Mouse (Mus musculus) left cerebral cortex, adult 2 months (tissue): ENCODE measurements at regions not wholly inside any gene's neighbourhood (a gene's known extent, or its start where the extent isn't known, plus 50 kb on each side); places are given as distances from the start of the nearest gene placed in this dataset.
A peak's percentile ranks its signal among the peaks of the same experiment; 100 is the strongest.

Experiments
- DNase-seq, 2 experiments: peaks; one replicate each; pipeline ENCODE4 v3.0.0; 2021 to 2022; ENCODE audit warnings: low spot score in 2 of 2, mixed read lengths in 1 of 2; ENCODE audit errors: extremely low spot score in 1 of 2
- H3K27ac ChIP-seq: fragments of 200-600 bp; 2 replicates; pipeline ENCODE4 v1.8.1; 2022
- H3K4me3 ChIP-seq: fragments of 200-600 bp; 2 replicates; pipeline ENCODE4 v1.8.1; 2022
- CTCF ChIP-seq: fragments of 200-600 bp; IDR thresholded peaks from 2 replicates; pipeline ENCODE4 v1.8.1; 2022; ENCODE audit warnings: antibody characterized with exemption, mild to moderate bottlenecking, moderate library complexity
- intact Hi-C: fragments of 180-260 bp; cut with DNase I; formaldehyde crosslinking; loops from one replicate; pipeline ENCODE4 v1.15.1; 2025

GRCm38 (mm10) chr2:46315243-46315642 lies 1198.0 kb upstream of the Zeb2 start:
- Histone ChIP-seq H3K4me3 (no peak overlapping the region), H3K27ac (no peak overlapping the region)
- intact Hi-C loops: no loop called here
- no peak for DNase-seq
- no peak for TF ChIP-seq CTCF

GRCm38 (mm10) chr2:46307582-46308153 lies 1190.5 kb upstream of the Zeb2 start:
- no peak for TF ChIP-seq CTCF
- intact Hi-C loops: no loop called here
- no peak for DNase-seq
- no peak overlapping the region for H3K27ac ChIP-seq
- no peak overlapping the region for H3K4me3 ChIP-seq

DNA sequence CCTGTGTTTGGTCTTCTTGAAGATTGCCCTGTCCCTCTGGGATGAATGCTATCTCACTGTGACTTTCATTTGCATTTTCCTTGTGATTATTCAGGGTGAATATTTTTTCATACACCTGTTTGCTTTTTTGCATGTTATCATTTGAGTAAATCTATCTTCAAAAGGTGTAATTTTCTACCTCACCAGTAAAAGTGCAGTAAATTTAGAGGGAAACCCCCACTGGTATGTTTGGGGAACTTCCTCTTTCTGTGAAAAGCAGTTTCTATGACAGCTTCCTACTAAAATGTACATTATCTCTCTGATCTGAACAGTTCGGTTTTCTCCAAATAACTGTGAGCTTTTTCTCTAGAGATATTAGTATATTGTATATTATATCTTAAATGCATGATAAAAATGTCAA lies 1185.4 kb upstream of the Zeb2 start:
- TF ChIP-seq CTCF: no peak
- intact Hi-C loops: no loop called here
- no peak overlapping the region for H3K27ac ChIP-seq

DNA sequence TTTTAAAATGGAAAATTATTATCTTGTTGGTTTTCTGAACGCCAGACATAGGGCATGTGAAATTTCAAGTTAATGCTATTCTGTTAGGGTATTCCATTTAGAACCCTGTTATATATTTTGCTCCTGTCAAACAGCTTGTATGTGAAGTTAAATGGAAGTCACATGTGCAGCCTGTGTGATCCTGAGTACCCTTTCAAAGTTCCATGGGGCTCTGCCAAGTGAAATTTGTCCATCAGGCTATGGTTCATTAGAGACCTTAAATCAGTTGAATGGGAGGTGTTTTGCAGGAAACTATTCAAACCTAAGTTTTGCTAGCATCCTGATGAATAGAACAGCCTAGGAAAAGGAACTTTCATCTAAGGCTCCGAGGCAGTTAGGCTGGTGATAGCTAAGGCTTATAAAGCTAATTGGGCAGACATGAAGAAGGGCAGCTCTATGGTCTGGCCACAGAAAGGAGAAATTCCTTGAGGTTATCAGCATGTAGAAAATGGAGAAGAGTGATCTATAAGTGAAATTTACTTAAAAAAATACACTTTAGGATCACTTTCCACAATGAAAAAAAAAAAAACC lies 1180.2 kb upstream of the Zeb2 start:
- no peak for TF ChIP-seq CTCF
- no peak overlapping the region for H3K27ac ChIP-seq
- no peak overlapping the region for H3K4me3 ChIP-seq
- intact Hi-C loops: no loop called here
- DNase-seq: no peak

More for the DNA sequence above, 1185.4 kb upstream of the Zeb2 start:
- DNase-seq: no peak
- H3K4me3 ChIP-seq: no peak overlapping the region

GRCm38 (mm10) chr2:46283929-46284598 lies 1166.9 kb upstream of the Zeb2 start:
- intact Hi-C loops: no loop called here
- H3K27ac ChIP-seq: peak overlapping the region; percentile 70
- TF ChIP-seq CTCF: no peak
- H3K4me3 ChIP-seq: no peak overlapping the region
- no peak for DNase-seq

- no peak overlapping the region for H3K4me3 ChIP-seq
- intact Hi-C loops: no loop called here
- no peak for TF ChIP-seq CTCF
- no peak overlapping the region for H3K27ac ChIP-seq
- DNase-seq: no peak
Observed at GRCm38 (mm10) chr2:46280822-46281221, 1163.6 kb upstream of the Zeb2 start.

- intact Hi-C loops: no loop called here
- DNase-seq: no peak
- Histone ChIP-seq H3K4me3 (no peak overlapping the region), H3K27ac (no peak overlapping the region)
- TF ChIP-seq CTCF: no peak
Observed at GRCm38 (mm10) chr2:46261618-46262017, 1144.4 kb upstream of the Zeb2 start.

DNA sequence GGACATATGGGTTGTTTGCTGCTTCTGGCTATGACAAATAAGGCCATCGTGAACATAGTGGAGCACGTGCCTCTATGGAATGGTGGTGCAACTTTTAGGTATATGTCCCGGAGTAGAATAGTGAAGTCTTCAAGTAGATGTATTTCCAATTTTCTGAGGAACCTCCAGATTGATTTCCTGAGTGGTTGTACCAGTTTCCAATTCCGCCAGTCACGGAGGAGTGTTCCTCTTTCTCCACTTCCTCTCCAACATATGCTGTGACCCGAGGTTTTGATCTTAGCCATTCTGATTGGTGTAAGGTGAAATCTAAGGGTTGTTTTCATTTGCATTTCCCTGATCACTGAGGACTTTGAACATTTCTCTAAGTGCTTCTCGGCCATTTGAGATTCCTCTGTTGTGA lies 1134.4 kb upstream of the Zeb2 start:
- no peak overlapping the region for H3K27ac ChIP-seq
- no peak for TF ChIP-seq CTCF
- intact Hi-C loops: no loop called here
- no peak for DNase-seq
- H3K4me3 ChIP-seq: no peak overlapping the region

DNA sequence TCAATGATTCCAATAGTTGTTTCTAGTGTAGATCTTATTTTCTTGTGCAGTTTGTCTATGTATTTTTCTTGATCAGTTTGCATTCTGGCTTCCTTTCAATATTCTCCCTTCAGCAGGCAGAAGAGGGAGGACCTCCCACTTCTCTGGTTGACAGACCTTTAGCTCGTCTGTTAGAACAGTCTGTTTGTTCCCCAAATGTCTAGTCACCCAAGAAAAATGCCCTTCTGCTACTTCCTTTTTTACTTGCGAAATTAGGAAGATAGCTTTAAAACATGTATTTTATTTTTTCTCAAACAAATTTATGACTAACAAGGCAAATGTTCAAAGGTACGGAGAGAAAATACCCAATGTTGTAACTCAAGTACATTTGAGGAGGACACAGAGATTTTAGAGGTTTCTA lies 1128.5 kb upstream of the Zeb2 start:
- TF ChIP-seq CTCF: no peak
- no peak for DNase-seq
- H3K4me3 ChIP-seq: no peak overlapping the region
- H3K27ac ChIP-seq: no peak overlapping the region
- intact Hi-C loops: no loop called here

GRCm38 (mm10) chr2:46244697-46245096 lies 1127.5 kb upstream of the Zeb2 start:
- intact Hi-C loops: no loop called here
- no peak for TF ChIP-seq CTCF
- no peak for DNase-seq
- no peak overlapping the region for H3K4me3 ChIP-seq
- no peak overlapping the region for H3K27ac ChIP-seq

GRCm38 (mm10) chr2:46242806-46243205 lies 1125.6 kb upstream of the Zeb2 start:
- intact Hi-C loops: no loop called here
- no peak overlapping the region for H3K27ac ChIP-seq
- no peak for DNase-seq
- TF ChIP-seq CTCF: no peak
- no peak overlapping the region for H3K4me3 ChIP-seq

GRCm38 (mm10) chr2:46239874-46240273 lies 1122.7 kb upstream of the Zeb2 start:
- DNase-seq: no peak
- no peak overlapping the region for H3K27ac ChIP-seq
- no peak overlapping the region for H3K4me3 ChIP-seq
- no peak for TF ChIP-seq CTCF
- intact Hi-C loops: no loop called here
